Mouse (Mus musculus): ENCODE measurements around the gene Gm17304. TPM values are rescaled to one million over a fixed set of nuclear protein-coding genes. Genes with fewer than 3 reads are reported as not detected.

Gm17304 gene
- polyA plus RNA-seq (2014; fragmentation: Illumina TruSeq; extraction: RNeasy Lipid Tissue Mini Kit (QIAGEN cat#74804); ENCODE audit: low read depth, low replicate concordance): not detected

GRCm38 (mm10) chr5:106608798-106609197, at the start of gene Gm17304:
Gene Gm17304, plus strand, starts transcription at chr5:106609098.

Other genes starting within 250 kb of the Gm17304 start
- gene Barhl2, start 150.9 kb upstream of the Gm17304 start, polyA plus RNA-seq (2014; fragmentation: Illumina TruSeq; extraction: RNeasy Lipid Tissue Mini Kit (QIAGEN cat#74804); ENCODE audit: low read depth, low replicate concordance): not detected
- gene Zfp644, start 88.2 kb downstream of the Gm17304 start, polyA plus RNA-seq (2014; fragmentation: Illumina TruSeq; extraction: RNeasy Lipid Tissue Mini Kit (QIAGEN cat#74804); ENCODE audit: low read depth, low replicate concordance): 20.8 TPM

Measured in heart, adult 10 weeks (tissue).